Mouse (Mus musculus): ENCODE data around the gene Fbxo28. TPM values are rescaled to one million over a fixed set of nuclear protein-coding genes. Genes with fewer than 3 reads are reported as not detected.

Gene Fbxo28
- polyA plus RNA-seq, 1 experiment = 16.9 TPM

DNA sequence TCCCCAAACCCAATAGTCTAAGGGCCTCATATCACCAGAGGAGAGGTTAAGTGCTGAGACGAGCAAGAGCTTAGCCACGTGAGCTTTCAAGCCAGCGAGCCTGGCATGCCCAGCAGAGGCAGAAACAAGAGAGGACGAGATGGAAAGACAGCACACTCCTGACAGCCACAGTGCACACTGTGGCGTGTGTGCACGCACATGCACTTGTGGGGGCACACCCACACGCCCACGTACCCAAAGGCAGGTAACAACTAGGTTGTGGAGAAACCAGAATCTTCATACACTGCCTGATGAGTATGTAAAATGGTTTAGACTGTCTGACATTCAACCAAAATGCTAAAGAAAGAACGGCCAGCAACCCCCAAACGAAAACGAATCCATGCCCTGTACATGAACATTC, 60.9 kb downstream of the Fbxo28 start:
- Histone ChIP-seq H3K36me3 (ENCODE audit: control insufficient read depth, insufficient read depth) (peaks cover 30% of the 10 kb centered on the region), H3K27me3 (ENCODE audit: control insufficient read depth, insufficient read depth, insufficient read length) (no peaks in the 10 kb centered on the region), H3ac (ENCODE audit: control insufficient read depth, insufficient read length) (no peak overlapping the region), H3K79me2 (ENCODE audit: control insufficient read depth, insufficient read depth) (peaks cover 37% of the 10 kb centered on the region), H3K4me3 (peak overlapping the region; percentile 53), H3K4me2 (ENCODE audit: low read depth) (peak overlapping the region; percentile 74)
- no peak for TF ChIP-seq USF1 (IDR thresholded peaks at IDR 0.05; ENCODE audit: low read depth)
- no peak for TF ChIP-seq E2F4 (IDR thresholded peaks at IDR 0.05; ENCODE audit: insufficient read depth)
- no peak for TF ChIP-seq CEBPB (IDR thresholded peaks at IDR 0.05; ENCODE audit: insufficient read depth, poor library complexity, severe bottlenecking)
- TF ChIP-seq REST (IDR thresholded peaks at IDR 0.05; ENCODE audit: insufficient read depth, insufficient read length) = no peak
- no peak for TF ChIP-seq POLR2AphosphoS2 (IDR thresholded peaks at IDR 0.05; ENCODE audit: insufficient read length, low read depth)

DNA sequence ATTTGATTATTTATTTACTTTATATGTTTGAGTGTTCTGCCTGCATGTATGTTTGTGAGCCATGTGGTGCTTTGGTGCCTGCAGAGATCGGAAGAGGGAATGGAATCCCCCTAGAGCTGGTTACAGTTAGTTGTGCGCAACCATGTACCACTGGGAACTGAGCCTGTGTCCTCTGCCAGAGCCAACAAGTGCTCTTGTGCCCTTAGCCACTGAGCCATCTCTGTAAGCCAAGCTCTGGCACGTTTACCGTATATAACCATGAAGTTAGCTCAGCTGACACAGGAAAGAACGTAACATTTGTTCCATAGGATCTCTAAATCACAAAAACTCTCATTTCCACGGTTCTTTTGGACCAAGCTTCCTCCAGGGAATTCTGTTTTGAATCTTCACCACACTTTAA, 61.4 kb downstream of the Fbxo28 start:
- no peak for TF ChIP-seq TCF3 (IDR thresholded peaks at IDR 0.05; ENCODE audit: insufficient read length, low read depth)
- TF ChIP-seq POLR2AphosphoS2 (IDR thresholded peaks at IDR 0.05; ENCODE audit: insufficient read length, low read depth) = no peak
- no peak for TF ChIP-seq USF1 (IDR thresholded peaks at IDR 0.05; ENCODE audit: low read depth)
- no peak for TF ChIP-seq CEBPB (IDR thresholded peaks at IDR 0.05; ENCODE audit: insufficient read depth, poor library complexity, severe bottlenecking)
- TF ChIP-seq TCF12 (IDR thresholded peaks at IDR 0.05; ENCODE audit: insufficient read depth, poor library complexity, severe bottlenecking) = no peak
- no peak for TF ChIP-seq REST (IDR thresholded peaks at IDR 0.05; ENCODE audit: insufficient read depth, insufficient read length)
- no peak for TF ChIP-seq POLR2A (IDR thresholded peaks at IDR 0.05; ENCODE audit: insufficient read length, low read depth)
- TF ChIP-seq SRF (IDR thresholded peaks at IDR 0.05; ENCODE audit: control insufficient read depth, insufficient read length, low read depth) = no peak
- no peak for TF ChIP-seq MYOD1 (IDR thresholded peaks at IDR 0.05; ENCODE audit: control insufficient read depth in 1 of 3, insufficient read length in 2 of 3, low read depth in 2 of 3)
- TF ChIP-seq MYOG (IDR thresholded peaks at IDR 0.05; ENCODE audit: control insufficient read depth in 1 of 3, insufficient read depth in 1 of 3, insufficient read length in 2 of 3, low read depth in 2 of 3) = no peak
- no peak for TF ChIP-seq E2F4 (IDR thresholded peaks at IDR 0.05; ENCODE audit: insufficient read depth)
- no peak for TF ChIP-seq MAX (IDR thresholded peaks at IDR 0.05; ENCODE audit: low read depth)
- Histone ChIP-seq H3K27me3 (ENCODE audit: control insufficient read depth, insufficient read depth, insufficient read length) (no peaks in the 10 kb centered on the region), H3K4me2 (ENCODE audit: low read depth) (peak overlapping the region; percentile 74), H3ac (ENCODE audit: control insufficient read depth, insufficient read length) (no peak overlapping the region), H3K36me3 (ENCODE audit: control insufficient read depth, insufficient read depth) (peaks cover 34% of the 10 kb centered on the region), H3K79me2 (ENCODE audit: control insufficient read depth, insufficient read depth) (peaks cover 37% of the 10 kb centered on the region), H3K4me3 (no peak overlapping the region)

DNA sequence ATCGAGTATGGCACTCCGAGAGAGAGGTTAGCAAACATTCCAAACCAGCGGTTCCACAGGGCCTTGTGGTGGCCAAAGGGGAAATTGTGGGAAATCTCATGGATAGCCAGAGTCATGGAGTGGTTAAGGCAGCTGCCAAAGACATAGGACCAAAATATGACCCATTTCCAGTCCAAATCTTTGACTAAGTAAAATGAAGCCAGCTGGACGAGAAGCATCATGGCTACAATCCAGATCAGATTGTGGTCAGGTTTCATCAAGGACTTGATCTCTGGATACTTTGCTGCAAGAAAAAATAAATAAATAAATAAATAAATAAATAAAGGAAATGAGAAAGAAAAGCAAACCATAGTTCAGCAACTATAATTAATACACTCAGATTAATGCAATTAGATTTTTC, 62.0 kb downstream of the Fbxo28 start:
- TF ChIP-seq POLR2AphosphoS2 (IDR thresholded peaks at IDR 0.05; ENCODE audit: insufficient read length, low read depth) = no peak
- no peak for TF ChIP-seq POLR2A (IDR thresholded peaks at IDR 0.05; ENCODE audit: insufficient read length, low read depth)
- no peak for TF ChIP-seq MYOD1 (IDR thresholded peaks at IDR 0.05; ENCODE audit: control insufficient read depth in 1 of 3, insufficient read length in 2 of 3, low read depth in 2 of 3)
- TF ChIP-seq TCF12 (IDR thresholded peaks at IDR 0.05; ENCODE audit: insufficient read depth, poor library complexity, severe bottlenecking) = no peak
- TF ChIP-seq REST (IDR thresholded peaks at IDR 0.05; ENCODE audit: insufficient read depth, insufficient read length) = no peak
- no peak for TF ChIP-seq MYOG (IDR thresholded peaks at IDR 0.05; ENCODE audit: control insufficient read depth in 1 of 3, insufficient read depth in 1 of 3, insufficient read length in 2 of 3, low read depth in 2 of 3)
- TF ChIP-seq E2F4 (IDR thresholded peaks at IDR 0.05; ENCODE audit: insufficient read depth) = no peak
- TF ChIP-seq TCF3 (IDR thresholded peaks at IDR 0.05; ENCODE audit: insufficient read length, low read depth) = no peak
- no peak for TF ChIP-seq MAX (IDR thresholded peaks at IDR 0.05; ENCODE audit: low read depth)
- Histone ChIP-seq H3K27me3 (ENCODE audit: control insufficient read depth, insufficient read depth, insufficient read length) (no peaks in the 10 kb centered on the region), H3K79me2 (ENCODE audit: control insufficient read depth, insufficient read depth) (peaks cover 37% of the 10 kb centered on the region), H3K4me2 (ENCODE audit: low read depth) (no peak overlapping the region), H3K4me3 (no peak overlapping the region), H3ac (ENCODE audit: control insufficient read depth, insufficient read length) (no peak overlapping the region), H3K36me3 (ENCODE audit: control insufficient read depth, insufficient read depth) (peaks cover 40% of the 10 kb centered on the region)

DNA sequence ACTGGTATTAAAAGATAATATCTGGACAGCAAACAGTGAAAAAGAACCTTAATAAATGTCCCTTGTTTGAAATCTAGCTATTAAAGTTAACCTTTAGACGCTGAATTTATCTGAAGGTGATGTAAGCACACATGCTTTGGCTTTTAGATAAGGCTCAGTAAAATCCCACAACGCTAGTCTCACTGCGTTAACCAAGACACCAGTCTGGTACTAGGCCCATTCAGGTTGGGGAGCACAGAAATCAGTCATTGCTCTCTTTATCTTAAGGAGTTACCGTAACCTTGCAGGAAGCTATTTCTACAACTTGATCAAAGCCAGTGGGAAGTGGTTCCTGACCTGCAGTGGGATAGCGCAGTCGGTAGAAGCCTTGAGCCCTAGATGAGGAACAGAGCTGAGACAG, 66.3 kb downstream of the Fbxo28 start:
- H3K4me2 ChIP-seq (ENCODE audit: low read depth) = no peak overlapping the region
- H3K4me3 ChIP-seq = no peak overlapping the region
- no peaks in the 10 kb centered on the region for H3K27me3 ChIP-seq (ENCODE audit: control insufficient read depth, insufficient read depth, insufficient read length)
- H3ac ChIP-seq (ENCODE audit: control insufficient read depth, insufficient read length) = no peak overlapping the region
- H3K79me2 ChIP-seq (ENCODE audit: control insufficient read depth, insufficient read depth) = peaks cover 16% of the 10 kb centered on the region
- TF ChIP-seq USF1 (IDR thresholded peaks at IDR 0.05; ENCODE audit: low read depth) = no peak
- no peak for TF ChIP-seq REST (IDR thresholded peaks at IDR 0.05; ENCODE audit: insufficient read depth, insufficient read length)
- no peak for TF ChIP-seq POLR2AphosphoS2 (IDR thresholded peaks at IDR 0.05; ENCODE audit: insufficient read length, low read depth)
- no peak for TF ChIP-seq MYOG (IDR thresholded peaks at IDR 0.05; ENCODE audit: control insufficient read depth in 1 of 3, insufficient read depth in 1 of 3, insufficient read length in 2 of 3, low read depth in 2 of 3)
- no peak for TF ChIP-seq SRF (IDR thresholded peaks at IDR 0.05; ENCODE audit: control insufficient read depth, insufficient read length, low read depth)
- no peak for TF ChIP-seq TCF3 (IDR thresholded peaks at IDR 0.05; ENCODE audit: insufficient read length, low read depth)
- TF ChIP-seq MYOD1 (IDR thresholded peaks at IDR 0.05; ENCODE audit: control insufficient read depth in 1 of 3, insufficient read length in 2 of 3, low read depth in 2 of 3) = no peak
- no peak for TF ChIP-seq E2F4 (IDR thresholded peaks at IDR 0.05; ENCODE audit: insufficient read depth)
- TF ChIP-seq MAX (IDR thresholded peaks at IDR 0.05; ENCODE audit: low read depth) = no peak
- no peak for TF ChIP-seq CEBPB (IDR thresholded peaks at IDR 0.05; ENCODE audit: insufficient read depth, poor library complexity, severe bottlenecking)
- TF ChIP-seq POLR2A (IDR thresholded peaks at IDR 0.05; ENCODE audit: insufficient read length, low read depth) = no peak
- TF ChIP-seq TCF12 (IDR thresholded peaks at IDR 0.05; ENCODE audit: insufficient read depth, poor library complexity, severe bottlenecking) = no peak
- peaks cover 49% of the 10 kb centered on the region for H3K36me3 ChIP-seq (ENCODE audit: control insufficient read depth, insufficient read depth)

DNA sequence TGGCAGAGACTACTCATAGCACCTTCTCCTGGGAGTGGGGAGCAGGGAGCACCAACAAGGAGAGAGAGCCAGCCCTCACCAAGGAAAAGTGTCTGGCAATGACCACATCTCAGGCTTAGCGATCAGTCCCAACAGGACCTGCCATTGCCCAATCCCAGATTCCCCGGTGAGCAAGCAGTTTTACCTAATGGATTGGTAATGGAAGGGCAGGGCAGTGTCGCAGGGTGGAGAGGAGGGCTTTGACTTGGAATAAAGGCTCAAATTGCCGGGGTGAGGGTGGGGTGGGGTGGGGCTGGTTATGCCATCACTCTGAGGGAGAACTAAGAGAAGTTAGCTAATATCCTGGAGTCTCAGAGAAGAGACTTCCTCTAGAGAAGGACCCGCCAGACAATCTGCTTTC, 69.8 kb downstream of the Fbxo28 start:
- no peak overlapping the region for H3ac ChIP-seq (ENCODE audit: control insufficient read depth, insufficient read length)
- no peaks in the 10 kb centered on the region for H3K27me3 ChIP-seq (ENCODE audit: control insufficient read depth, insufficient read depth, insufficient read length)
- no peak for TF ChIP-seq POLR2A (IDR thresholded peaks at IDR 0.05; ENCODE audit: insufficient read length, low read depth)
- TF ChIP-seq E2F4 (IDR thresholded peaks at IDR 0.05; ENCODE audit: insufficient read depth) = no peak
- no peak for TF ChIP-seq CEBPB (IDR thresholded peaks at IDR 0.05; ENCODE audit: insufficient read depth, poor library complexity, severe bottlenecking)
- no peak for TF ChIP-seq MYOG (IDR thresholded peaks at IDR 0.05; ENCODE audit: control insufficient read depth in 1 of 3, insufficient read depth in 1 of 3, insufficient read length in 2 of 3, low read depth in 2 of 3)
- TF ChIP-seq TCF12 (IDR thresholded peaks at IDR 0.05; ENCODE audit: insufficient read depth, poor library complexity, severe bottlenecking) = no peak
- no peak for TF ChIP-seq REST (IDR thresholded peaks at IDR 0.05; ENCODE audit: insufficient read depth, insufficient read length)
- TF ChIP-seq USF1 (IDR thresholded peaks at IDR 0.05; ENCODE audit: low read depth) = no peak
- no peak for TF ChIP-seq MYOD1 (IDR thresholded peaks at IDR 0.05; ENCODE audit: control insufficient read depth in 1 of 3, insufficient read length in 2 of 3, low read depth in 2 of 3)
- TF ChIP-seq POLR2AphosphoS2 (IDR thresholded peaks at IDR 0.05; ENCODE audit: insufficient read length, low read depth) = no peak
- no peak for TF ChIP-seq MAX (IDR thresholded peaks at IDR 0.05; ENCODE audit: low read depth)
- TF ChIP-seq SRF (IDR thresholded peaks at IDR 0.05; ENCODE audit: control insufficient read depth, insufficient read length, low read depth) = no peak
- TF ChIP-seq TCF3 (IDR thresholded peaks at IDR 0.05; ENCODE audit: insufficient read length, low read depth) = no peak
- H3K4me2 ChIP-seq (ENCODE audit: low read depth) = no peak overlapping the region
- H3K4me3 ChIP-seq = no peak overlapping the region
- H3K79me2 ChIP-seq (ENCODE audit: control insufficient read depth, insufficient read depth) = no peaks in the 10 kb centered on the region
- peaks cover 26% of the 10 kb centered on the region for H3K36me3 ChIP-seq (ENCODE audit: control insufficient read depth, insufficient read depth)

Measured in myocyte (in vitro differentiated cells).